22 mouse cellular contexts compared by ENCODE assay signal in genomic region chr1:26459892-26460291, GRCm38 (mm10).
DNase-seq lines count a peak whose midpoint lies in the region; ATAC-seq and TF ChIP-seq lines count a peak whose summit lies in the region.
"Had no signal": no experiment of that assay in that cellular context is flagged by ENCODE, and none has a peak within 500 bp of the region (broad histone marks: within the 10 kb centered on the region; RNA-seq: fewer than 3 reads in every experiment).

No protein-coding gene starts in this region.

- DNase-seq in forebrain, embryonic 10.5 days (ENCODE audit: extremely low spot score, low spot score), result no peak
- DNase-seq in hindbrain, embryonic 11.5 days (ENCODE audit: low spot score), result no peak
- peak; percentile 3 for DNase-seq in retina, embryonic 14.5 days (ENCODE audit: low spot score)
- no peak for DNase-seq in retina, postnatal 1 day
- DNase-seq in brain, embryonic 14.5 days (ENCODE audit: low read depth), result peak; percentile 18
- DNase-seq: adrenal gland, adult 2 months; adrenal gland, postnatal 10 days; adrenal gland, postnatal 25 days; cerebellum, adult 11 months; cerebellum, adult 18-20 months; cerebellum, adult 8-10 months; cerebellum, adult 9-11 months; cerebellum, postnatal 14 days; cerebellum, postnatal 36 days; embryo, embryonic 11 days; forebrain, postnatal 0 days had no signal

- 0 out of 2 replicates have a peak, but pooled peaks have one; percentile 30 for ATAC-seq in forebrain, embryonic 13.5 days
- ATAC-seq in hindbrain, embryonic 11.5 days (ENCODE audit: low FRiP score), result peak; percentile 53; the same call in 1 of the 2 replicates
- no peak for ATAC-seq in hindbrain, embryonic 12.5 days (ENCODE audit: low FRiP score)
- ATAC-seq in erythroblast, adult 5-6 weeks (replicated peaks; ENCODE audit: low FRiP score, poor library complexity, severe bottlenecking), result no peak
- ATAC-seq: forebrain, embryonic 14.5 days; forebrain, postnatal 0 days had no signal

- no peak overlapping the region for H3K4me3 ChIP-seq in forebrain, embryonic 13.5 days
- H3K4me3 ChIP-seq in forebrain, embryonic 10.5 days, result no peak overlapping the region
- no peak overlapping the region for H3K4me3 ChIP-seq in hindbrain, embryonic 11.5 days (ENCODE audit: low read depth, low read length)
- H3K4me3 ChIP-seq in hindbrain, embryonic 12.5 days, result no peak overlapping the region
- H3K4me3 ChIP-seq: embryonic facial prominence, embryonic 13.5 days; embryonic facial prominence, embryonic 15.5 days had no signal

- no peak for TF ChIP-seq CTCF in brain, embryonic 14.5 days (IDR thresholded peaks at IDR 0.05; ENCODE audit: borderline replicate concordance, extremely low read depth, insufficient read depth, insufficient read length)

- no peaks in the 10 kb centered on the region for H3K9me3 ChIP-seq in forebrain, embryonic 13.5 days (replicated peaks)
- H3K9me3 ChIP-seq in forebrain, embryonic 10.5 days, result no peaks in the 10 kb centered on the region
- no peaks in the 10 kb centered on the region for H3K9me3 ChIP-seq in hindbrain, embryonic 11.5 days (ENCODE audit: control insufficient read depth, low read length)
- H3K9me3 ChIP-seq in hindbrain, embryonic 12.5 days (replicated peaks), result no peaks in the 10 kb centered on the region
- H3K9me3 ChIP-seq: embryonic facial prominence, embryonic 13.5 days; embryonic facial prominence, embryonic 15.5 days had no signal

- TF ChIP-seq POLR2A in brain, embryonic 14.5 days (IDR thresholded peaks at IDR 0.05; ENCODE audit: borderline replicate concordance, extremely low read depth, insufficient read depth, insufficient read length, poor library complexity, severe bottlenecking), result no peak

- H3K36me3 ChIP-seq in forebrain, embryonic 13.5 days (ENCODE audit: poor library complexity, severe bottlenecking), result no peaks in the 10 kb centered on the region
- no peaks in the 10 kb centered on the region for H3K36me3 ChIP-seq in forebrain, embryonic 10.5 days (replicated peaks)
- H3K36me3 ChIP-seq in hindbrain, embryonic 11.5 days (ENCODE audit: control insufficient read depth, insufficient read depth, low read length), result no peaks in the 10 kb centered on the region
- no peaks in the 10 kb centered on the region for H3K36me3 ChIP-seq in hindbrain, embryonic 12.5 days
- H3K36me3 ChIP-seq: embryonic facial prominence, embryonic 13.5 days; embryonic facial prominence, embryonic 15.5 days had no signal

- WGBS in forebrain, embryonic 13.5 days, result 82% methylated on average over 1 of the region's 1 CpGs
- WGBS in forebrain, embryonic 10.5 days, result 95% methylated on average over 1 of the region's 1 CpGs
- 88% methylated on average over 1 of the region's 1 CpGs for WGBS in hindbrain, embryonic 11.5 days
- WGBS in hindbrain, embryonic 12.5 days, result 96% methylated on average over 1 of the region's 1 CpGs

- H3K9ac ChIP-seq in forebrain, embryonic 13.5 days, result no peak overlapping the region
- no peak overlapping the region for H3K9ac ChIP-seq in hindbrain, embryonic 11.5 days (ENCODE audit: low read depth, low read length)
- H3K9ac ChIP-seq in hindbrain, embryonic 12.5 days, result no peak overlapping the region
- H3K9ac ChIP-seq: embryonic facial prominence, embryonic 13.5 days; embryonic facial prominence, embryonic 15.5 days; forebrain, postnatal 0 days had no signal

- no peaks in the 10 kb centered on the region for H3K4me1 ChIP-seq in forebrain, embryonic 13.5 days
- H3K4me1 ChIP-seq in forebrain, embryonic 10.5 days, result no peaks in the 10 kb centered on the region
- no peaks in the 10 kb centered on the region for H3K4me1 ChIP-seq in hindbrain, embryonic 11.5 days (replicated peaks; ENCODE audit: control insufficient read depth, insufficient read depth, low read length)
- no peaks in the 10 kb centered on the region for H3K4me1 ChIP-seq in hindbrain, embryonic 12.5 days
- H3K4me1 ChIP-seq: embryonic facial prominence, embryonic 13.5 days; embryonic facial prominence, embryonic 15.5 days had no signal

- H3K27ac ChIP-seq in forebrain, embryonic 13.5 days, result no peak overlapping the region
- no peak overlapping the region for H3K27ac ChIP-seq in forebrain, embryonic 10.5 days
- no peak overlapping the region for H3K27ac ChIP-seq in hindbrain, embryonic 11.5 days (ENCODE audit: low read depth, low read length)
- H3K27ac ChIP-seq in hindbrain, embryonic 12.5 days, result no peak overlapping the region
- H3K27ac ChIP-seq: embryonic facial prominence, embryonic 13.5 days; embryonic facial prominence, embryonic 15.5 days had no signal

- no peaks in the 10 kb centered on the region for H3K27me3 ChIP-seq in forebrain, embryonic 13.5 days
- H3K27me3 ChIP-seq in forebrain, embryonic 10.5 days (ENCODE audit: poor library complexity, severe bottlenecking), result no peaks in the 10 kb centered on the region
- H3K27me3 ChIP-seq in hindbrain, embryonic 11.5 days (ENCODE audit: control insufficient read depth, insufficient read depth, low read length), result no peaks in the 10 kb centered on the region
- H3K27me3 ChIP-seq in hindbrain, embryonic 12.5 days, result no peaks in the 10 kb centered on the region
- H3K27me3 ChIP-seq: embryonic facial prominence, embryonic 13.5 days; embryonic facial prominence, embryonic 15.5 days had no signal

- no peak overlapping the region for H3K4me2 ChIP-seq in forebrain, embryonic 13.5 days
- H3K4me2 ChIP-seq in hindbrain, embryonic 11.5 days (replicated peaks; ENCODE audit: low read depth, low read length), result no peak overlapping the region
- no peak overlapping the region for H3K4me2 ChIP-seq in hindbrain, embryonic 12.5 days (replicated peaks)
- H3K4me2 ChIP-seq: embryonic facial prominence, embryonic 13.5 days; embryonic facial prominence, embryonic 15.5 days had no signal

Comparison
In these comparisons a context has a peak if more than half of its experiments do, and no peak if none do; other contexts are left out.
1. ATAC-seq: peak in forebrain, embryonic 13.5 days (single experiment) and hindbrain, embryonic 11.5 days (single experiment); none in hindbrain, embryonic 12.5 days (single experiment) and erythroblast, adult 5-6 weeks (single experiment).
2. DNase-seq: peak in retina, embryonic 14.5 days (single experiment) and brain, embryonic 14.5 days (single experiment); none in forebrain, embryonic 10.5 days (single experiment), hindbrain, embryonic 11.5 days (single experiment) and retina, postnatal 1 day (single experiment).